18 mouse cellular contexts compared by ENCODE assay signal in genomic region chr1:128044181-128044580, GRCm38 (mm10).
"Had no signal": no experiment of that assay in that cellular context is flagged by ENCODE, and none has a peak within 500 bp of the region (broad histone marks: within the 10 kb centered on the region; RNA-seq: fewer than 3 reads in every experiment).

No protein-coding gene starts in this region.

- ATAC-seq: liver, postnatal 0 days; lung, postnatal 0 days; midbrain, embryonic 13.5 days; midbrain, embryonic 15.5 days had no signal

- H3K4me3 ChIP-seq: liver, embryonic 15.5 days; lung, embryonic 15.5 days; megakaryocyte, embryonic 14.5 days; midbrain, embryonic 13.5 days; midbrain, embryonic 15.5 days; neural tube, embryonic 12.5 days; stomach, embryonic 15.5 days had no signal

- DNase-seq: liver, postnatal 0 days; lung, adult 2 months; lung, postnatal 14 days; lung, postnatal 36 days; thymus, adult 2 months; thymus, postnatal 25 days; thymus, postnatal 4 days had no signal

- H3K9me3 ChIP-seq: liver, embryonic 15.5 days; lung, embryonic 15.5 days; midbrain, embryonic 13.5 days; midbrain, embryonic 15.5 days; neural tube, embryonic 12.5 days; stomach, embryonic 15.5 days had no signal

- H3K4me2 ChIP-seq: liver, embryonic 15.5 days; lung, embryonic 15.5 days; midbrain, embryonic 11.5 days; midbrain, embryonic 13.5 days; midbrain, embryonic 15.5 days; neural tube, embryonic 12.5 days; stomach, embryonic 15.5 days had no signal

- H3K27me3 ChIP-seq: liver, embryonic 15.5 days; lung, embryonic 15.5 days; megakaryocyte, embryonic 14.5 days; midbrain, embryonic 13.5 days; midbrain, embryonic 15.5 days; neural tube, embryonic 12.5 days; stomach, embryonic 15.5 days had no signal

- H3K27ac ChIP-seq: liver, embryonic 15.5 days; lung, embryonic 15.5 days; macrophage; midbrain, embryonic 13.5 days; midbrain, embryonic 15.5 days; neural tube, embryonic 12.5 days; stomach, embryonic 15.5 days; stomach, postnatal 0 days had no signal

- H3K9ac ChIP-seq: liver, embryonic 15.5 days; liver, postnatal 0 days; lung, embryonic 15.5 days; midbrain, embryonic 13.5 days; midbrain, embryonic 15.5 days; neural tube, embryonic 12.5 days; stomach, embryonic 15.5 days had no signal

- H3K36me3 ChIP-seq: liver, embryonic 15.5 days; lung, embryonic 15.5 days; midbrain, embryonic 13.5 days; midbrain, embryonic 15.5 days; stomach, embryonic 15.5 days had no signal

- H3K4me1 ChIP-seq: lung, embryonic 15.5 days; midbrain, embryonic 13.5 days; midbrain, embryonic 15.5 days; neural tube, embryonic 12.5 days; stomach, embryonic 15.5 days had no signal
